Mouse (Mus musculus) stomach, postnatal 0 days (tissue): ENCODE measurements around the gene Cep162.

Source experiments
- CTCF ChIP-seq: IDR thresholded peaks from 2 replicates; pipeline ENCODE4 v1.5.1; 2016; ENCODE audit warnings: antibody characterized with exemption, low read depth, mild to moderate bottlenecking, moderate library complexity
- EP300 ChIP-seq: optimal IDR thresholded peaks from 2 replicates; pipeline ENCODE3; 2016; ENCODE audit warnings: antibody characterized with exemption

GRCm38 (mm10) chr9:87297522-87297921 lies 42.2 kb upstream of the Cep162 start:
- TF ChIP-seq CTCF (no peak), EP300 (no peak)
